ENCODE assay signal across 8 mouse cellular contexts in genomic region chr2:26910124-26910993, GRCm38 (mm10). TPM values are rescaled to one million over a fixed set of nuclear protein-coding genes. Genes with fewer than 3 reads are reported as not detected.
DNase-seq lines count a peak whose midpoint lies in the region; ATAC-seq and TF ChIP-seq lines count a peak whose summit lies in the region.

TSS of gene Med22 (minus strand) at chr2:26910677.
TSS of gene Rpl7a (plus strand) at chr2:26910764.

- peaks cover 17% of the 10 kb centered on the region for H3K4me1 ChIP-seq in embryonic facial prominence, embryonic 14.5 days (ENCODE audit: control insufficient read depth, insufficient read depth, low read length)
- H3K4me1 ChIP-seq in limb, embryonic 14.5 days (ENCODE audit: control insufficient read depth, insufficient read depth, low read length): peaks cover 27% of the 10 kb centered on the region
- peaks cover 17% of the 10 kb centered on the region for H3K4me1 ChIP-seq in midbrain, postnatal 0 days (ENCODE audit: insufficient read depth, low read length)

- TF ChIP-seq POLR2A in limb, embryonic 14.5 days (IDR thresholded peaks at IDR 0.05; ENCODE audit: borderline replicate concordance, extremely low read depth, insufficient read depth, insufficient read length): peak; percentile 82; the same call in 1 of the 2 replicates

- peaks cover 69% of the 10 kb centered on the region for H3K36me3 ChIP-seq in embryonic facial prominence, embryonic 14.5 days (ENCODE audit: control insufficient read depth, insufficient read depth, low read length)
- H3K36me3 ChIP-seq in limb, embryonic 14.5 days (ENCODE audit: control insufficient read depth, insufficient read depth, low read length): peaks cover 65% of the 10 kb centered on the region
- peaks cover 44% of the 10 kb centered on the region for H3K36me3 ChIP-seq in midbrain, postnatal 0 days (ENCODE audit: insufficient read depth, low read length)

- peak within 1 kb of the TSS; percentile 98 for H3K9ac ChIP-seq in embryonic facial prominence, embryonic 14.5 days (ENCODE audit: low read depth, low read length)
- H3K9ac ChIP-seq in limb, embryonic 14.5 days (ENCODE audit: low read depth, low read length, severe bottlenecking): peak within 1 kb of the TSS; percentile 95
- H3K9ac ChIP-seq in midbrain, postnatal 0 days (replicated peaks; ENCODE audit: low read length, poor library complexity, severe bottlenecking): peak within 1 kb of the TSS; percentile 94

- no peaks in the 10 kb centered on the region for H3K27me3 ChIP-seq in embryonic facial prominence, embryonic 14.5 days (replicated peaks; ENCODE audit: control insufficient read depth, insufficient read depth, low read length)
- no peaks in the 10 kb centered on the region for H3K27me3 ChIP-seq in limb, embryonic 14.5 days (ENCODE audit: control insufficient read depth, insufficient read depth, low read length)
- no peaks in the 10 kb centered on the region for H3K27me3 ChIP-seq in midbrain, postnatal 0 days (ENCODE audit: insufficient read depth, low read length)

- under 1% methylated on average over 45 of the region's 74 CpGs for WGBS in embryonic facial prominence, embryonic 14.5 days
- WGBS in limb, embryonic 14.5 days: under 1% methylated on average over 64 of the region's 74 CpGs
- under 1% methylated on average over 61 of the region's 74 CpGs for WGBS in midbrain, postnatal 0 days

- peak; percentile 98 for DNase-seq in 3T3-L1 (ENCODE audit: low read depth, low spot score)
- DNase-seq in adrenal gland, postnatal 4 days (ENCODE audit: low spot score in 2 of 2): peak; percentile 99 to 100
- peak; percentile 99 for DNase-seq in embryonic facial prominence, embryonic 14.5 days (ENCODE audit: low spot score)
- peak; percentile 99 for DNase-seq in heart, adult 8-10 months (ENCODE audit: low spot score)
- peak; percentile 99 for DNase-seq in kidney, adult 9 months
- DNase-seq in limb, embryonic 14.5 days (ENCODE audit: low spot score): peak; percentile 98
- DNase-seq in midbrain, postnatal 0 days (ENCODE audit: low spot score): peak; percentile 99
- peak; percentile 100 for DNase-seq in spleen, postnatal 14 days (ENCODE audit: low spot score in 2 of 2)

- H3K9me3 ChIP-seq in embryonic facial prominence, embryonic 14.5 days (ENCODE audit: control insufficient read depth, low read length): no peaks in the 10 kb centered on the region
- no peaks in the 10 kb centered on the region for H3K9me3 ChIP-seq in limb, embryonic 14.5 days (ENCODE audit: control insufficient read depth, low read length)
- H3K9me3 ChIP-seq in midbrain, postnatal 0 days (ENCODE audit: low read length): no peaks in the 10 kb centered on the region

- peak within 1 kb of the TSS; percentile 85 for H3K4me3 ChIP-seq in embryonic facial prominence, embryonic 14.5 days (ENCODE audit: low read depth, low read length)
- peak within 1 kb of the TSS; percentile 83 for H3K4me3 ChIP-seq in limb, embryonic 14.5 days (replicated peaks; ENCODE audit: low read length)
- H3K4me3 ChIP-seq in midbrain, postnatal 0 days (ENCODE audit: low read depth, low read length): peak within 1 kb of the TSS; percentile 83

- peak within 1 kb of the TSS; percentile 95 for H3K4me2 ChIP-seq in embryonic facial prominence, embryonic 14.5 days (ENCODE audit: low read depth, low read length)
- H3K4me2 ChIP-seq in limb, embryonic 14.5 days (replicated peaks; ENCODE audit: low read depth, low read length, severe bottlenecking): peak within 1 kb of the TSS; percentile 97
- peak within 1 kb of the TSS; percentile 96 for H3K4me2 ChIP-seq in midbrain, postnatal 0 days (ENCODE audit: low read depth, low read length, poor library complexity, severe bottlenecking)

- peak; percentile 94 for ATAC-seq in embryonic facial prominence, embryonic 14.5 days (ENCODE audit: low read depth)
- peak; percentile 92 for ATAC-seq in limb, embryonic 14.5 days (ENCODE audit: low FRiP score, low read depth)
- ATAC-seq in midbrain, postnatal 0 days (ENCODE audit: low FRiP score): peak; percentile 90

- peak within 1 kb of the TSS; percentile 91 for H3K27ac ChIP-seq in embryonic facial prominence, embryonic 14.5 days (replicated peaks; ENCODE audit: low read depth, low read length)
- peak within 1 kb of the TSS; percentile 94 for H3K27ac ChIP-seq in limb, embryonic 14.5 days (replicated peaks; ENCODE audit: low read depth, low read length)
- H3K27ac ChIP-seq in midbrain, postnatal 0 days (ENCODE audit: low read depth, low read length): peak within 1 kb of the TSS; percentile 94

- TF ChIP-seq CTCF in midbrain, postnatal 0 days (IDR thresholded peaks at IDR 0.05): no peak

RNA-seq across cellular contexts. Expression of gene Med22, which starts in this region (rescaled TPM):
- 10 to 100 TPM; 61.2 to 65.8 TPM for total RNA-seq in adrenal gland, postnatal 4 days (2021)
- 30.6 and 36.3 TPM in 2 replicates for polyA plus RNA-seq in embryonic facial prominence, embryonic 14.5 days (2014; fragmentation: Nextera tagmentation; extraction: Ambion mirVana)
- total RNA-seq in heart, adult 8-10 months (2022): 10 to 100 TPM; 24.2 to 26.9 (median 24.8) TPM
- 49.0 and 61.2 TPM in 2 replicates for polyA plus RNA-seq in limb, embryonic 14.5 days (2012; rRNA removed)
- polyA plus RNA-seq in limb, embryonic 14.5 days (2014; fragmentation: Nextera tagmentation; extraction: Ambion mirVana): 32.7 and 36.2 TPM in 2 replicates
- 106 and 119 TPM in 2 replicates for total RNA-seq in midbrain, postnatal 0 days (2014; rRNA removed)
- 139 and 144 TPM in 2 replicates for polyA plus RNA-seq in midbrain, postnatal 0 days (2015; fragmentation: Nextera tagmentation; extraction: Ambion mirVana)

RNA-seq across cellular contexts. Expression of gene Rpl7a, which starts in this region (rescaled TPM):
- total RNA-seq in adrenal gland, postnatal 4 days (2021): 100 to 1,000 TPM; 585 to 598 TPM
- 667 and 701 TPM in 2 replicates for polyA plus RNA-seq in embryonic facial prominence, embryonic 14.5 days (2014; fragmentation: Nextera tagmentation; extraction: Ambion mirVana)
- 100 to 1,000 TPM; 268 to 317 (median 304) TPM for total RNA-seq in heart, adult 8-10 months (2022)
- 1,637 and 2,054 TPM in 2 replicates for polyA plus RNA-seq in limb, embryonic 14.5 days (2012; rRNA removed)
- 733 and 758 TPM in 2 replicates for polyA plus RNA-seq in limb, embryonic 14.5 days (2014; fragmentation: Nextera tagmentation; extraction: Ambion mirVana)
- total RNA-seq in midbrain, postnatal 0 days (2014; rRNA removed): 910 and 1,034 TPM in 2 replicates
- polyA plus RNA-seq in midbrain, postnatal 0 days (2015; fragmentation: Nextera tagmentation; extraction: Ambion mirVana): 411 and 433 TPM in 2 replicates

Comparison
In these comparisons a context has a peak if more than half of its experiments do, and no peak if none do; other contexts are left out.
1. Peak in every context shown above with its lines: DNase-seq, ATAC-seq, H3K4me3 ChIP-seq and H3K27ac ChIP-seq.